Mouse (Mus musculus) olfactory bulb, adult 2 months (tissue): Measurements from ENCODE around the gene Rab30. TPM values are rescaled to one million over a fixed set of nuclear protein-coding genes. Genes with fewer than 3 reads are reported as not detected.
"Not testable (repeated sequence)": the region's sequence is repeated elsewhere in the genome, so short reads cannot be mapped to it uniquely, and the experiment has no call there.

Source experiments
- H3K27ac ChIP-seq: fragments of 200-500 bp; 2 replicates; pipeline ENCODE4 v1.5.1; 2012; ENCODE audit warnings: low read depth, low read length; ENCODE audit not compliant: insufficient read depth
- H3K4me1 ChIP-seq: fragments of 200-500 bp; 2 replicates; pipeline ENCODE4 v1.6.1; 2012; ENCODE audit warnings: low read length; ENCODE audit not compliant: control insufficient read depth, insufficient read depth
- H3K4me3 ChIP-seq: fragments of 200-500 bp; 2 replicates; pipeline ENCODE4 v1.5.1; 2012; ENCODE audit warnings: mild to moderate bottlenecking, low read depth, low read length, moderate library complexity; ENCODE audit not compliant: insufficient read depth
- CTCF ChIP-seq: fragments of 200-500 bp; IDR thresholded peaks from 2 replicates; pipeline ENCODE4 v1.5.1; 2012; ENCODE audit warnings: low read depth, mild to moderate bottlenecking, low read length, moderate library complexity; ENCODE audit not compliant: insufficient read depth
- POLR2A ChIP-seq: fragments of 200-500 bp; IDR thresholded peaks from 2 replicates; pipeline ENCODE4 v1.6.1; 2012; ENCODE audit warnings: mild to moderate bottlenecking, low read depth, low read length, moderate library complexity; ENCODE audit not compliant: insufficient read depth
- WGBS: fragments of 180-500 bp; shearing (Covaris S2); methylation state at CpG from one replicate; pipeline ENCODE4 v1.1.7; 2018; 5-methylcytosine and 5-hydroxymethylcytosine counted together
- polyA plus RNA-seq: library from polyadenylated mRNA; stranded (reverse); fragments of >200 nt; gene quantifications from 2 replicates; pipeline ENCODE4 v1.2.4, GENCODE M21; 2012; ENCODE audit warnings: low replicate concordance; ENCODE audit not compliant: missing spikeins, insufficient read depth, insufficient read length

Gene Rab30
- polyA plus RNA-seq, 1 experiment, result not detected

GRCm38 (mm10) chr7:92742341-92742741 lies 938 bp downstream of the Rab30 start:
- H3K27ac ChIP-seq, result peak overlapping the region; percentile 90; the same call in 1 of the 2 replicates
- under 1% methylated on average over 16 of the region's 16 CpGs for WGBS

GRCm38 (mm10) chr7:92742774-92743173 lies 1.4 kb downstream of the Rab30 start:
- no peaks in the 10 kb centered on the region for H3K4me1 ChIP-seq
- H3K4me3 ChIP-seq, result peak overlapping the region; percentile 68; the same call in 1 of the 2 replicates
- TF ChIP-seq CTCF (no peak), POLR2A (no peak)
- H3K27ac ChIP-seq, result no peak overlapping the region
- 1% methylated on average over 6 of the region's 6 CpGs for WGBS

More at GRCm38 (mm10) chr7:92742341-92742741, 938 bp downstream of the Rab30 start:
- TF ChIP-seq POLR2A (no peak), CTCF (no peak)
- peak overlapping the region; percentile 68 for H3K4me3 ChIP-seq
- no peaks in the 10 kb centered on the region for H3K4me1 ChIP-seq

DNA sequence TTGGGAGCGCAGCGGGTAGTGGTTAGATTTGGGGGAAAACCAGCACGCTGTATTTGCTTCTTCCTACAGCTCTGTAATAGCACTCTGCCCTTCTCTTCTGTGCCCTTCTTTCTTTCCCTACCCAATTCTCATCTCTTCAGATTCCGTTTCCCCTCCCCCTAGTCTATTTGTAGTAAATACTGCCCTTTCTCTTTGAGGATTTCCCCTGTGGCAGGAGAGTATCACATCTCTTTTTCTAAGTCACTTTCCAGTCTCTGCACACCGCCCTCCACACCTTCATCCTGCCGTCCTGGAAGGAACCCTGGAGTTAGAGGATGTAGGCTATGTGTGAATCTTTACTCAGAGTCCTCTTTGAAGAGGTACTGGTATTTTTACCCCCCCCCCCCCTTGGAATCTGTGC lies 1.9 kb downstream of the Rab30 start:
- H3K4me3 ChIP-seq, result 0 out of 2 replicates have a peak overlapping the region, but pooled peaks have one; percentile 8
- no peak overlapping the region for H3K27ac ChIP-seq
- TF ChIP-seq CTCF (no peak), POLR2A (no peak)
- no peaks in the 10 kb centered on the region for H3K4me1 ChIP-seq
- WGBS, result 17% methylated on average over 6 of the region's 6 CpGs

GRCm38 (mm10) chr7:92750395-92750794 lies 9.0 kb downstream of the Rab30 start:
- no peaks in the 10 kb centered on the region for H3K4me1 ChIP-seq
- 77% methylated on average over 2 of the region's 2 CpGs for WGBS
- no peak overlapping the region for H3K4me3 ChIP-seq
- TF ChIP-seq CTCF, result no peak
- TF ChIP-seq POLR2A, result no peak
- no peak overlapping the region for H3K27ac ChIP-seq

DNA sequence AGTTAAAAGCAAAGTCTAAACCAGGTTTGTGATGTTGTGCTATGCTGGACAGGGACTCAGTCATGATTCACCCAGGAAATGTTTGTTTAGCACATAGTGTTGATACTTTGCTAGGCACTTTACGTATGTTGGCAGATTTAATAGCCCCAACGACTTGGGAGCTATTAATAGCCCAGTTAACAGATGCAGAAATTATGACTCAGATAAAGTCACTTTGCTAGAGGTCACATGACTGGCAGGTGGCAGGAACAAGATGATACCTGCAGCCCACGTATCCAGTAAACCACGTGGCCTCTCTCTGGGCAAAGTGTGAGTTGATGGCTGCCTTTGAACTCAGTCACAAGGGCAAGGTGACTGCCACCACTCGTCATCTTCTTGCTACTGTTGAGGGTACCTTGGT lies 16.7 kb downstream of the Rab30 start:
- TF ChIP-seq CTCF (no peak), POLR2A (no peak)
- no peak overlapping the region for H3K27ac ChIP-seq
- 71% methylated on average over 5 of the region's 5 CpGs for WGBS
- H3K4me3 ChIP-seq, result no peak overlapping the region
- peaks cover 6% of the 10 kb centered on the region; the same call in 1 of the 2 replicates for H3K4me1 ChIP-seq

- 81% methylated on average over 6 of the region's 6 CpGs for WGBS
- no peak overlapping the region for H3K4me3 ChIP-seq
- H3K4me1 ChIP-seq, result peaks cover 14% of the 10 kb centered on the region
- TF ChIP-seq POLR2A, result no peak
- TF ChIP-seq CTCF, result no peak
- no peak overlapping the region for H3K27ac ChIP-seq
These were observed 19.2 kb downstream of the Rab30 start for GRCm38 (mm10) chr7:92760651-92761050.

DNA sequence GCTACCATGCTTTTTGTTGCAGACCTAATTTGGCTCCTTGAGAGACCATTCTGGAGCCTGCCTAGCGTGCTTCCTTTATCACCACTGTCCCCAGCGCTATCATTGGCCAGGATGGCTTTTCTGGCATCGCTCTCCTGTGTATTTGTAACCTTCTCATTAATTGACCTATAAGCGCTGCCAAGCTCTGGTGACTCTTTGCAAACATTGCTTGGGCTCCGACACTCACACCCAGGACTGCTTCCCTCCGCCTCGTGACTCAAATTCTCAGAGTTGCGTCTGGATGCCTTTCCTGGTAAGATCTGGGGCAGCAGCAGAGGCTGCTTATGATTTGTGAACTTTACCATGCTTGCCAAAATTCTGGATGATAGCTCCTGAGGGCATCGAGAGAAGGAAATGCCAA lies 19.8 kb downstream of the Rab30 start:
- WGBS, result 74% methylated on average over 9 of the region's 9 CpGs
- no peak overlapping the region for H3K27ac ChIP-seq
- TF ChIP-seq POLR2A, result no peak

DNA sequence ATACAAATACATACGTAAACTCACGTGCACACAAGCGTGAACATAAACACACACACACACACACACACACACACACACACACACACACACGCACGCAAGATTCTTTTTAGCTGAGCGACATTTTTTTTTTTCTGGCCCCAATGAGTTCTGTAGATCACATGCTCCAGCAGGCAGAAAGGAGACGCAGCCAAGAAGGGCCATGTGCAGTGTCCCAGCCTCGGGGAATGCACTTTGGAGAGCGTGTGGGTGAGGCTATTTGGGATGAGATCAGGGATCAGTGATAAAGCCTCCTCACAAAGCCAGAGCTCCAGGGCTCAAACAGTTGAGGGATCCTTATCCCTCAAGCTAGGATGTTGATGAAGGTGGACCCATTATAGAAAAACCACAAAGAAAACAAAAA lies 24.0 kb downstream of the Rab30 start:
- Histone ChIP-seq H3K4me3 (no peak overlapping the region), H3K4me1 (peaks cover 28% of the 10 kb centered on the region), H3K27ac (no peak overlapping the region)
- TF ChIP-seq POLR2A (no peak), CTCF (no peak)
- WGBS, result 45% methylated on average over 9 of the region's 9 CpGs

More for the DNA sequence above, 19.8 kb downstream of the Rab30 start:
- Histone ChIP-seq H3K4me1 (peaks cover 18% of the 10 kb centered on the region), H3K4me3 (no peak overlapping the region)

DNA sequence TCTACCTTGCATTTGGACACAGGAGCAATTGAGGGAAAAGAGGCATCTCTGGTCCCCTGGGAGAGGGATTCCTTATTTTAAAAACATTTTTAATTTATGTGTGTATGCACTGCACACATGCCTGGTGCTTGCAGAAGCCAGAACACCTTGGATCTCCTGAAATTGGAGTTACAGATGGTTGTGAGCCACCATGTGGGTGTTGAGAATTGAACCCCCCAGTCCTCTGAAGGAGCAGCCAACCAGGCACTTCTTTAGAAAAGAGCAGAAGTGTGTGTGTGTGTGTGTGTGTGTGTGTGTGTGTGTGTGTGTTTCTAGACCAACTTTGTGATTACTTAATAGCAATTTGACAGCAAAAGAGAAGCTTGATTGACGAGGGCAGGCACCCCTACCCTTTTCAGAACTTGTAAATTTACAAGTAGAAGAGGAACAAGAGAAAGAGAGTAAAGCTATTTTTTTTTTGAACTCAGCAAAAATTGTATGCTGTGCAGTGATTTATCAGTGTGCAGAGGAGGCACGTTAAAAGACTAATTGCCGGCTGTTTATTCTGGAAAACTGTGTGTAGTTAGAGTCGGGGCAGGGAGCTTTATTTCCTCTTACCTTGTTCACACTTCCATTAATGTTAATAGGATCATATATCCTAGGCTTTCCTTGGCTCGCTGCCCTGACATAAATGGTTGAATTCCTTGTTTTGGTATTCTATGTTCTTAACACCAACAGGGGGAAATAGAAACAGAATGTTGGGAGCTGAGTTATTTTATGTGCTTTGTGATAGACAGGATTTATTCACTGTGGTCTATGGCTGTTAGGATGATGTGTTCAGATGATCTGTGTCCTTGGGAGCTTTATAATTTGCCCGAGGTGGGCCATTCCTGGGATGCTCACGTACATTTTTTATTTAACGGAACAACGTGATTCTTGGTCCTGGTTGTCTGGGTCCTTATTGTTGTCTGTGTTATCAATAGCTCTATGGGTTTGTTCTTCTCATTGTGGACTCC lies 25.0 kb downstream of the Rab30 start:
- Histone ChIP-seq H3K27ac (no peak overlapping the region), H3K4me1 (peaks cover 22% of the 10 kb centered on the region)

GRCm38 (mm10) chr7:92768116-92768515 lies 26.7 kb downstream of the Rab30 start:
- not testable (repeated sequence) for H3K4me3 ChIP-seq, H3K27ac ChIP-seq
- 90% methylated on average over 12 of the region's 12 CpGs for WGBS
- peaks cover 22% of the 10 kb centered on the region for H3K4me1 ChIP-seq

More for the DNA sequence above, 25.0 kb downstream of the Rab30 start:
- 42% methylated on average over 9 of the region's 9 CpGs for WGBS
- no peak for TF ChIP-seq CTCF
- no peak for TF ChIP-seq POLR2A
- H3K4me3 ChIP-seq, result no peak overlapping the region
